Mouse (Mus musculus) hematopoietic stem cell, adult 5-6 weeks (primary cell): ENCODE data around the gene Cd46. TPM values are rescaled to one million over a fixed set of nuclear protein-coding genes. Genes with fewer than 3 reads are reported as not detected.

Experiments used
- ATAC-seq, 2 experiments: fragments of 125-278 bp in 1 of 2; replicated peaks in 1 of 2; 2 replicates each; pipeline ENCODE4 v1.8.0; 2016 to 2017; ENCODE audit warnings: inconsistent platforms in 2 of 2, mild to moderate bottlenecking in 2 of 2, moderate number of reproducible peaks in 2 of 2, low read depth in 1 of 2, moderate TSS enrichment in 1 of 2; ENCODE audit not compliant: low FRiP score in 2 of 2, poor library complexity in 2 of 2, severe bottlenecking in 2 of 2, insufficient read depth in 1 of 2, low TSS enrichment in 1 of 2
- total RNA-seq: library from RNA; stranded (forward); fragments of 172-1452, 232-1000 nt; gene quantifications from 2 replicates; pipeline ENCODE4 v1.2.3, GENCODE M21; 2017

The Cd46 gene
- total RNA-seq, 1 experiment from 2014 or later = 1.2 TPM

DNA sequence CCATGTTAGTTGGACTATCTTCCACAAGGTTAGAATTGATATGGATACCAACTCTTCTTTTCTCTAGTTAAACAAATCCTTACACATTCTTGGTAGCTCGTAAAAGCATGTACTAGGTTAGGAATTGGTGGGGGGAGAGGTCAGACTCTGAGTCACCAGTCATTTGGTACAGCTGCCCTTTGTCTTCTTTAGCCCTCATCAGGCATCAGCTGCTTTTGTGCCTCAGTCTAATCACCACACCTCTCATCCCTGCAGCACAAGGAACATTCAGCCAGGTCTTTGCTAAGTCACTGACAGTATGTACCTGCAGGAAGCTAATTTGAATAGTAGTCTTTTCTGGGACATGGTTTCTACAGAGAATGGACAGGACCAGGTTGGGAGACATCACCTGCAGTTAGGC, 64.5 kb downstream of the Cd46 start:
- no peak for ATAC-seq

DNA sequence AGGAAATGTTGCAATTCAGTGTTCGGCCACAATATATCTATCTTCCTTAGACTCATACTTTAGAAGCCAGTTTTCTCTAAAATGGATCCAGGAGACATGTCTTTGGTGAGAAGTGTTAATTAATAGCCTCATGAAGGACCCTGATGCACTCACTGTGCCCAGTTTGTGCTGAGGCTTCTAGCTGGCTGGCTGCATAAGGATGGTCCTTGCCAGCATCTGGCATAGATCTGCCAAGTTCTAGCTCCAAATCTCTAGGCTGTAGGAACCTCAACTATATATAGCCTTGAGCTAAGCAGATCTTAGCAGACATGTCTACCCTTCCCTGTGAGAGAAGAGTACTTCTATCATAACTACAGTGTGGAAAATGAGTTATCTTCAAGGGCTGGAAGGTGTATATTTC, 68.2 kb downstream of the Cd46 start:
- ATAC-seq = no peak

DNA sequence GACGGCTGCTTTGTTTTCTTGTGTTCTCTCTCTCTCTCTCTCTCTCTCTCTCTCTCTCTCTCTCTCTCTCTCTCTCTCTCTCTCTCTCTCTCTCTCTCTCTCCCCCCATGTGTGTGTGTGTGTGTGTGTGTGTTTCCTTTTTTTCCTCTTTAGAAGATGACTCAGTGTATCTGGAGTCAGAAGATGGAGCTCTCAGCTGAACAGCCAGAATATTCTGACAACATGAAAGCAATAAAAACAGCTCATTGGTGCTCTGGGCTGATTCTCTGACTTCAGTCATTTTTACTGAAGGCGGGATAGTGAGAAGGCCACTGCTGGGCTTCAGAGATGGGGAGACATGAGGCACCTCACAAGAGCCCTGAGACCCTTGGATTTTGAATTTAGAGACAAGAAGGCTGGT, 70.2 kb downstream of the Cd46 start:
- no peak for ATAC-seq

DNA sequence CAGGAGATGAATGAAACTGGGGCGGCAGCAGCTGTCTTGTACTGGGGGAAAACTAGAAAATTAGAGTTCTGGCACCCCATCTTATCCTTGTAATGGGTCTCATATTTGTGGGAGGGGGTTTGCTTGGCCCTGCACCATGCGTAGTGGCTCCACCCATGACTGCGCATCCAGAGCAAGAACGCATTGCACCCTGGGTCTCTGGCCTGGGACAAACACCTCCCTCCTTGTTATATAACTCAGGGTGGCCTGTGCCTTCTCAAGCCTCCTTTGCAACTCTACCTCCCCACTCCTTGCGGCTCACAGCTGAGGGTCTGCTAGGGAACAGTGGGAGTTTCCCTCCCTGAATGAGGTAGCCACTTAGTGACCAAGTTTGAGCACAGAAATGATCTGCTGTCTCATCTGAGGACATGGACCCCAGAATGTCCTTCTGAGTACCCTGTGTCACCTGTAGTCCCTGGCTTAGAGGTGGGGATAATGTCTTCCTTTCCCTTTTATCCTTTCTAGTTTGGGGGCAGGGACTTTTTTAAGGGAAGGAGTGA, 72.9 kb downstream of the Cd46 start:
- no peak for ATAC-seq

DNA sequence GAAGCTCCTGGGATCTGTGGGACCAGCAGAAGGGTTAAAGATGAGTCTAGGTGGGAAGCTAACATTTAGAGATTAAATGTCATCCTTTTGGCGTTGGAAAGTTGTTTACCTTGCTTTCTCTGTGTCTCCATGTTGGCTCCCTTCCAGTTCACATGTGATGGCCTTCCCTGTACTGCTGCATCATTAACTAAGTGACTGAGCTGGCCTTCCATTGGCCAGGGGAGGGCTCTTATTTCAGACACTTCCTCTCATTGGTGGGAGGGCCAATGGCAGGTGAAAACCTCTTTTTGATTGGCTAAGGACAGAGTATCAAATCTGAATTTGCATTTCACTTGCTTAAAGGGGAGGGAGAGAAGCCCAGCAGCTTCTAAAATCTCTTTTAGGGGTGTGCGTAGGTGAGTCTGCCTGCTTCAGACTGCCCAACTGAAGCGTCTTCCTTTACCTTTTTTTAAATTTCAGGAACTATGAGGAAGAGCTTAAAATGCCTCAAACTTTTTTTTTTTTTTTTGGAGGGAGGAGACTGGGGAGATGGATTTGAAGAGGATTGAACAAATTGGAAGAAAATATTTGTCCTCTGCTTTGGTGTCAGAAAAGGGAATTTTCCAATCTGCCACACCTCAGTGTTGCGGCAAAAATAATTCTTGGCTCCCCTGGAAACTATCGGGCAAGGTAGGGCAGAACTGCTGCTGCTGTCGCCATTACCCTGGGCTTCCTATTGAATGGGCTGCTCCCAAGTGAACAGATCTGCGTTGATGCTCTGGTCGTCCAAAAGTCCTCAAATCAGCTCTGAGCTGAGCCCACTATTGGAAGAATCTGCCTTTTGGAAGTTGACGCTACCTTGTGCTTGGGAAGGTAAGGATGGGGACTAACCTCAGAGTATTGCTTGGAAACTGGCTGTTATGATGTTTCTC, 73.7 kb downstream of the Cd46 start:
- ATAC-seq = peak in 1 of 2 experiments; percentile 49; a peak in 1 of 4 replicates

DNA sequence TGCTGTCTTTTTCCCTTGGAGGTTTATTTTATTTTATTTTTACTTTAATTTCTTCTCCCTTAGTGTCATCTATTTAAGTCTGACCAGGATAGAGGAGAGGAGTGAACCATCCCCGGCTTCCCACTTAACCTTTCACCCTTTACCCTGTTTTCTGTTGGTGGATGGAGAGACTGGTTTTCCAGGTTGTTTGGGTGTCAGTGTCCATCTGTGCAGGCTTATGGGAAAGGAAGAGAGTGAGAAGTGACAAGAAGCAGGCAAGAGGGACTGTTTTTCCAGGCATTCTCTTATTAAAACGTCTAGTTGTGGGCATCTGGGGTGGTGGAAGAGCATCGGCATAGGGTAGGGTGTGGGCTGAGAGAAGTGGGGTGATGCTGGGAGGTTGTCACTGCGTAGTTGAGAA, 74.4 kb downstream of the Cd46 start:
- no peak for ATAC-seq

DNA sequence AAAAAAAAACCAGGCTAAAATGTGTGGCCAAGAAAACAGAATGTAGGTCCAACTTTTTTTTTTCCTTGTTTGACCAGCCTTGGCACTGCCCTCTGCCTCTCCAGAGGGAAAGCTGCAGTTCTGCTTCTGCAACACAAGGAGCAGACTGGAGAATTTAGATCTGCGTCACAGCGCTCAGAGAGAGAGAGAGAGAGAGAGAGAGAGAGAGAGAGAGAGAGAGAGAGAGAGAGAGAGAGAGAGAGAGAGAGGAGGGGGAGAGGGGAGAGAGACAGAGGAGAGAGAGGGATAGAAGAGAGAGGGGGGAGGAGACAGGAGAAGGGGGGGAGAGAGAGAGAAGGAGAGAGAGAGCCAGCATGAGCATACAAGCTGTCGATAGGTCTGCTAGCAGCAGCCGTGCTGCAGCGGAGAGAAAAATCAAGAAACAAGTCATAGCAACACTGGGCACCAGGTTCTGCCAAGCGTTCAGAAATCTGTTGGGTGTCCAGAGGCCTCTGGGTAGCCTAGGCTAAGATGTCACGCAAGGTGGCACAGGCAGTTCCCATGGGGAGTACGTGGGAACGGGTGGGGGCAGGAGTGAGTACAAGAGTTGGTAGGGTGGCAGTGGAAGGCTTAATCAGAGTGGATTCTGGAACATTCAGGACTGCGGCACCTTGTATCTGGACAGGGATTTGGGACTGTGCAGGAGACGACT, 75.1 kb downstream of the Cd46 start:
- peak in 1 of 2 experiments; percentile 12; a peak in 1 of 4 replicates for ATAC-seq

DNA sequence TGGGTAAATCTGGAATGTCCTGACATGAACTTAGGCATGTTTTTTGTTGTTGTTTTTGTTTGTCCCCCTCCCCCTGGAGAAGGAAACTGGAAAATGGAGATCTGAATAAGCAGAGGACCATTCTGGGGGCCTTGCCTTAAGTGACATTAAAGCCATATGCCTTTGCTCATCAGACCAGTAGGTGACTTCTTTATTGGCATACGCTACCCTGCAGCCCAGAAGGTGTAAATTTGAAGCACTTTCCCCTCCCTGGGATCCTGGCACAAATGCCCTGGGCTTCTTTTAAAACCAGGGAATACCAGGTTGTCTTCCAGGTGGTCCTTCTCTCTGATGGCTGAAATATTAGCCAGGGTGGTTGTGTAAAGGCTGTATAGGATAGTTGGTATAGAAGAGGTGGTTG, 76.8 kb downstream of the Cd46 start:
- no peak for ATAC-seq

DNA sequence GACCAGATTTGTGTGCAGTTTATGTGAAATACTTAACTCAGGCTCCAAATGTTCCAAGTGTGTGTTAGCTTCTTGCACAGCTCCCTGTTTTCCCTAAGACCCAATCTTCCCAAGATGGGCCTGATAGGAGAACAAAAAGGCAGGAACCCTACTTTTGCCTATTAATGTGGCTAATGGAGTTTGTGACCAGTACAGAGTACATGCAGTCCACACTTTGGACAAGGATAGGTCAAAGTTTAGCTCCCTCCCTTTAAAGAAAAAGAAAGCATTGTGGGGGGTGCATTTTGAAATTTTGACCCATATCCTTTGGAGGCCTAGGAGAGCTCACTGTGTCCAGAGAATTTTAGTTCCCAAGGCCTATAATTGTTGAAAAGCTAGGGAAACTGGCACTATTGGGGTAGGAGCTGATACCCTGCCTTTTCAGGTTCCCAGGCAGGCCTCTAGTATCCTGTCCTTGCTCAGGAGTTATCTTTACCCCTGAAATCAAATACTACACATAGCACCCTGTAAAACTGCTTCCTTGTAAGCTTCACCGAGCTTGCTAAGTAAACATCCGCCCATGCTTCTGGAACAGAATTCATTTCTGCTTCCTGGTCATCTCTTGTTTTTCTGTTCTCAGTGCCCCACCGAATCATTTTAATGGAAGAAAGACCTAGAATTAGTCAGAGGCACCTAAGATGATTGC, 77.7 kb downstream of the Cd46 start:
- no peak for ATAC-seq

DNA sequence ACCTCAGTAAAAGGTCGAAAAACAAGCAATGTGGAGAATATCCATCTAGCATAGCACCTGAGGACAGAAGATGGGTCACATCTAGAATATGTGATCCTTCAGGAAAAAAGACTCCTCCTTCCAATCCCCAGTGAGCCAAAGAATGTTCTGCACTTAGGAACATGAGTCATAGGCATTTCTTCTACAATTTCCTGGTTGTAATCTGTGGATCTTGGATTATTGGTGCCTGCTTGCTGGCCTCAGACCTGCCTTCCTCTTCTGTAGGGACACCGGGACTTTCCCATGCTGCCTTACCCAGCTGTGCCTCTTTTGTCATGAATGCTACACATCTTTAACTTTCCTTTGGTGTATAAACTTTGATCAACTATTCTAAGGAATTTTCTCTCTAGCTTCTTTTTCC, 79.5 kb downstream of the Cd46 start:
- ATAC-seq = no peak

DNA sequence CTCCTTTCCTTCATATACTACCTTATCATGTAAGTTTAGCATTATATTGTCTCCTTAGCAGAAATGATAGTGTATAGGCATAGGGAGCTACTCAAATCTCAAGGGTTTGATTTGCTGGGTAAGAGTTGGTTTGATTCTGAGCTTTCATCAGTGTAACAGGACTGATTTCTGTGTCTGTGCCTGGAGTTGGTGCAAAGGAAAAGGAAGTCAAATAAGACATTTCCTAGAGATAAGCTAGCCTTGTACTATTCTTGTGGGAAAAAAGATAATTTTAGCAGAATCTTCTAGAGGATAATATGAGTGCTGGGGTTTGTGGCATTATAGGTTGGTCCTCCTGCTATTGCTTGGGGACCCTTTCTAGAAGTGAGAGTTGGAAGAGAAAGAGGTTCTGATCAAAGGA, 85.8 kb downstream of the Cd46 start:
- no peak for ATAC-seq

DNA sequence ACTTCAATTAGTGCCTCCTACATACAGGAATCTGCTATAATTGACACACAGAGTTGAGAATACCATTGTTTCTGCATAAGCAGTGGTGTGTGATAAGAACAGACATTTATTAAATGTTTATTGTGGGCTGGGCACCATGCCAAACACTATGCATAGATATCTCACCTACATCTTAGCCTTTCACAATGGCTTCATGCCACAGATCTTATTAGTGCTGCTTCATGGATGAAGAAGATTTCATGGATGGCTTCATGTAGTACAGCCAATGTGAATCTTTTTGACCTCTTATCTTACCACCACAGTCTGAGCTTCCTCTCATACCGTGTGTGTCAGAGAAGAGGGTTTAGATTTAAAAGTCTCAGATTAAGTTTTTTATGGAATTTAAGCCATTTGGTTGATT, 87.9 kb downstream of the Cd46 start:
- no peak for ATAC-seq

DNA sequence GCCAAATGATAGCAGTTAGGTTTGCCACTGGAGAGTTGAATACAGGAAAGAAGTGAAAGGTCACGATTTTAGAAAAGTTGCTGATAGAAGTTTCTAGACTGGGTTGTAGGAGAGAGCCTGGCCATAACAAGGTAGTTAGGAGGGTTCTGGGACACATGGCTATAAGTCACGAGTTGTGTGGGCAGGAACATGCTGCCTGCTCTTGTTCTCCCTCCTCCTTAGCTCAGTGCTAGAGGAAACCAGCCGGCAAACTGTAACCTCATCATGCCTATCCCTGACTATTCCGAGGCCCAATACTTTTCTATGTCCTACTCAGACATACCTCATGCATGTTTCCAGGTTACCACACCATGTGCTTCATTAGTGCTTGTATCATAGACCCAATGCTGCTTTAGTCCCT, 88.7 kb downstream of the Cd46 start:
- ATAC-seq = no peak

DNA sequence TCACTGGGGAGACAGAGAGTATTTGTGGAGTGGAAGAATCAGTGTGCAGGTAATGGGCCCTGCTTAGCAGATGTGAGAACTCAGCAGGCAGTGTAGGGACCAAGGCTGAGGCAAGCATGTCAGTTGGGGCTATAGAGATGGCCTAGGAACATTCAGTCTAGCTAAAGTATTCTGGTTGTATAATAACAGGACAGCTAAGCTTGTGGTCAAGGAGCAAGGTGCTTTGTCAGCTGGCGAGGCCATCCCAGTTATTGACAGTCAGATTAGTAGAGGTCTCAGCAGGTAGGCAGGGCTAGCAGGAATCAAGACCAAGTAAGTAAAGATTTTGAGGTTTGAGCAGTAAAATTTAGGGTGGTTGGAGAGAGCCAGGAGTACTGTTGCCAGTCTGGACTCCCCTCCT, 93.7 kb downstream of the Cd46 start:
- ATAC-seq = no peak

DNA sequence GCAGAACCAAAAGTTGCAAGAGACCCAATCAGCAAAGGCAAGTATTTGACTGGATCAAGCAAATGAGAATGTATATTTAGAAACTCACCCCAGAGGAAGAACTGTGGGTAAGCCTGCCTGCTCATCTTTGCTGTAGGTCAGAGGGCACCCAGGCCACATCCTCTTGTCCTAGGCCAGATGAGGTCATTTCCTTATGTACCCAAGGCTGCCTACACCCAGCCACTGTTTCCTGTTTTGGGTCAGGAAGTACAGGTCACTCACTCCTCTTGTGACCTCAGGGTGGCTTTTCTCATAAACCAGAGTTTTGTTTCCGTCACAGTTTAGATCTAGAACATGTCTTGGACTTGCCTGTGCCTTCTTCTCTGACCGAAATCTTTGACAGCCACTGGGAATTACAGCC, 96.9 kb downstream of the Cd46 start:
- ATAC-seq = peak; percentile 93 to 94

DNA sequence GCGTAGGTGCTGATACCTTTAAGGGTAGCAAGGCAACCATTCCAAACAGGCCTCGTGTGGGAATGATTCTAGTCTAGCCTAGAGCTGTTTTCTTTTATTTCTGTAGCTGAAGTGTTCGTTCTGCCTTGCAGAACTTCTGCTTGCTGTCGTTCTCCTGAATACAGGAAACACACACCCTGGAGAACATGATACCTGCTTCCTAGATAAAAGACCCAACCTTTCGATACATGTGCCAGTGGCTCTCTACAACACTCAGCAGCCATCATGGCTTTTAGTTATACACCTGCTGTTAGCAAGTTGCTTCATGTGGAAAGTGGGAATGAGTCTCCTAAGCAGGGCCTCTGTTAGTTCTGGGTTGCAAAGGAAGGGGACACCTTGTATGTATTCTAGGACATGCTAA, 97.8 kb downstream of the Cd46 start:
- ATAC-seq = no peak

DNA sequence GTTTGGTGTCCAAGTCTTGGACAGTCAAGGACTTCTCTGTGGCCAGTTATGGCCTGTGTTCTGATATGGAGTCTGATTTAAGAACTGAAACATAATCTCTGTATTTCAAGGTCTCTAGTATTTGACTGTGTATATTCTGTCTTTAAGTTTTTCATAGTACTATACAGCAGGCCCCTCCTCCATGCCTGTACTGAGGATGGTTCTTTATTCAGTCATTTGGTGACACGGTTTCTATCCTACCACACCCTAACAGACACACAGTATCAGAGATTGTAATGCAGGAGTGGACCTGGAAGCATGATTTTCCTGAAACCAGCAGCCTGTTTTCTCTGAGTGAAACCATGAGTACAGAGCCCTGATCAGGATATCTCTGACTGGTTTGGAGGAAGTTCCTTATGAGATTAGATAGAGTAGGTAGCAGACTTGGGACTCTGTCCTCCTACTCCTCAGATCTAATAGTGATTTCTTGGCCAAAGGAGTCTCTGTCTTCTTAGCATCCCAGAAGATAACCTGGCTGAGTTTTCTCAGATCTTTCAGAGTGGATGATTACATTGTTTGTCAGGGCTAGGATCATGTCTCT, 98.5 kb downstream of the Cd46 start:
- ATAC-seq = no peak
